Mouse (Mus musculus) liver, embryonic 14.5 days (tissue): ENCODE results near the gene Ntrk1.

Experiments used
- CTCF ChIP-seq: IDR thresholded peaks from 2 replicates; pipeline ENCODE4 v1.5.1; 2016; ENCODE audit warnings: antibody characterized with exemption, low read depth, control low read depth
- EP300 ChIP-seq: IDR thresholded peaks from 2 replicates; pipeline ENCODE4 v1.6.1; 2016; ENCODE audit warnings: antibody characterized with exemption, low read depth

DNA sequence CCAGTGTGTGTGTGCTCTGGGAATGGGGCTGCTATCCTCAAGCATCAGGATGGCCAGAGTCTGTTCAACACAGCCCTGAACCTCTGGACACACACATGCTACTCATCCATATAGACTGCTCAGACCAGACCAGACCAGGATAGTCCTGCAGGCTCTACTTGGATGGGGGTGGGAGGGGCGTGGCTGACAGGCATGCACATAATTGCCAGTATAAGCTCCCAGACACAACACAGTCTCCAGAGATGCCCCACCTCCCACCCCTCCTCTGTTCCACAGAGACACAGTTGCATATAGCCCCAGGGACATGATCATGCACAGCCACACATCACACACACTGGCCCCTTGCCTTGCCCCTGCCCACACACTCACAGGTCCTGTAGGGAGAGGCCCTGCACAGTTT is 5.7 kb downstream of the Ntrk1 start:
- no peak for TF ChIP-seq EP300
- no peak for TF ChIP-seq CTCF
